Mouse (Mus musculus): Measurements from ENCODE around the gene Zpr1. TPM values are rescaled to one million over a fixed set of nuclear protein-coding genes. Genes with fewer than 3 reads are reported as not detected.

Zpr1 gene
- polyA plus RNA-seq, 1 experiment from 2014 or later, result 60.3 TPM

DNA sequence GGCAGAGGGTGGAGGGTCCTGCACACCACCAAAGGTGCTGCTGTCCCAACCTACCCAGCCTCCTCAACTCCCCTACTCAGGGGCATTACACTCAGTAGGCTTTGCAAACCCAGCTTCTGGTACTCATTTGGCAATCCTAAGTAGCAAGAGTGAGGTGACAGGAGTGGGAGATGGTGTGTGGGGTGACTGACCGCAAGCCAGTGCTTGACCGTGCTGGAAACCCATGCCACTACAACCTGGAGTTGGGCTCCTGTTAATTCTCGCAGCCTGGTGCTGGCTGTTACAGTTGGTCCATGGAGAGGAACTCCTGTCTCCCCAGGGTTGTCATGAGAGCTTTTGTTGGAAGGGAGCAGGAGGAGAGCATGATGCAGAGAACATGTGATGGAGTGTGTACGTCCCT is 2.1 kb upstream of the Zpr1 start:
- Histone ChIP-seq H3K4me2 (no peak overlapping the region), H3K36me3 (peaks cover 6% of the 10 kb centered on the region), H3K27ac (replicated peaks) (no peak overlapping the region), H3K4me3 (no peak overlapping the region), H3K4me1 (replicated peaks) (peaks cover 13% of the 10 kb centered on the region), H3K9ac (no peak overlapping the region), H3K9me3 (no peaks in the 10 kb centered on the region), H3K27me3 (peaks cover 13% of the 10 kb centered on the region; the same call in 1 of the 2 replicates)
- 94% methylated on average over 4 of the region's 4 CpGs for WGBS
- no peak for ATAC-seq (ENCODE audit: low FRiP score, low read depth)

GRCm38 (mm10) chr9:46272070-46272469 is 794 bp upstream of the Zpr1 start:
- WGBS, result 90% methylated on average over 9 of the region's 9 CpGs
- H3K4me3 ChIP-seq, result no peak overlapping the region
- no peaks in the 10 kb centered on the region for H3K9me3 ChIP-seq
- no peak for ATAC-seq (ENCODE audit: low FRiP score, low read depth)
- peaks cover 13% of the 10 kb centered on the region for H3K4me1 ChIP-seq (replicated peaks)
- H3K27ac ChIP-seq (replicated peaks), result no peak overlapping the region
- H3K36me3 ChIP-seq, result peaks cover 19% of the 10 kb centered on the region
- peak overlapping the region; percentile 94; the same call in 1 of the 2 replicates for H3K4me2 ChIP-seq
- H3K9ac ChIP-seq, result no peak overlapping the region
- H3K27me3 ChIP-seq, result peaks cover 13% of the 10 kb centered on the region; the same call in 1 of the 2 replicates

DNA sequence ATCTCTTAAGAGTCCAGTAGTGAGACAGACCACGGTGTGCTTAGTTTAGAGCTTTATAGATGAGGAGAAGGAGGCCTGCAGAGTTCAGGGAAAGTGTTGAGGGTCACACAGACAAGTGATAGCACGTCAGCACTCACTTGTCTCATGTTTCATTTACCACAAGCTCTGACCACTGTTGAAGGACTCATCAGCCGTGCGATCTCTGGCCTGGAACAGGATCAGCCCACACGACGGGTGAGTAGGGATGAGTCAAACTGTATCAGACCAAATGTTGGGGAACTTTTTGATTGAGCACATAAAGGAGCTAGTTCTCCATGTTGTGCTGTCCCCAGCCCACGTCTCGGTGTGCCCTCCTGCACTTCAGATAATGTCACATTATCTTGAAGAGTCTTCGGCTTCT is 1.6 kb downstream of the Zpr1 start:
- H3K36me3 ChIP-seq, result peaks cover 38% of the 10 kb centered on the region
- ATAC-seq (ENCODE audit: low FRiP score, low read depth), result no peak
- H3K4me1 ChIP-seq (replicated peaks), result peaks cover 13% of the 10 kb centered on the region
- H3K4me2 ChIP-seq, result no peak overlapping the region
- H3K27ac ChIP-seq (replicated peaks), result no peak overlapping the region
- WGBS, result 95% methylated on average over 9 of the region's 9 CpGs
- H3K27me3 ChIP-seq, result peaks cover 8% of the 10 kb centered on the region; the same call in 1 of the 2 replicates
- H3K9me3 ChIP-seq, result no peaks in the 10 kb centered on the region
- no peak overlapping the region for H3K4me3 ChIP-seq
- no peak overlapping the region for H3K9ac ChIP-seq

DNA sequence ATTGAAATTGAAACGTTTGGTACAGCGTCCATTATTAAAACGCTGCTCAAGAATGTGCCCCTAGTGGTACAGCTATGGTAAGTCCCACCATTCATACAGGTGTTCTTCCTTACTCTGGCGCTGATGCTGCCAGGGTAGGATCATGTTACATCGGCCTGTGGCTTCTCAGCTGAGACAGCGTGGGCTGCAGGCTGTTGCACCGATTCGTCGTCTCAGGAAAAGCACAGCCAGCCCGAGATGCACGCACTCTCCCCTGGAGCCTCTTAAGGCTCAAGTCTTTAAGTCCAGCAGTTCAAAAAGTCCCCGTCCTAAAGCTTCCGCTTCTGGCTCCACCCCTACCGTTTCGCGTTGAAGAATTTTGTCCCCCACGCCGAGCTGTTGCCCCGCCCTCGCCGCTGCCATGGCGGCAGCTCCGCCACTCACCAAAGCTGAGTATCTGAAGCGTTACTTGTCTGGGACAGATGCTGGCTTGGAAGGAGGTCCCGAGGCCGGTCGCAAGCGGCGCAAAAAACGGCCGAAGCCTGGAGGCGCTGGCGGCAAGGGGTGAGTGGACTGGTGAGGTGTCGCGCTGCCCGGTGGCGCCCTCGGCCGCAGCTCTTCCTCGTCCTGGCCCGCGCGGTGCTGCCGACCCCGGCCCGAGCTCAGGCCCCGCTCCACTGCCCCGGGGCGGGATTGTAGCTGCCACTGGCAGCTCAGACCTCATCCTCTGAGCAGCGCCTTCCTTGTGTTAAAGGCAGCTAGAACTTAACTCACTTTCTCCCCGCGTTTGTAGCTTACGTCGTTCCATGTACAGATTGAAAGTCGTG is 10.0 kb downstream of the Zpr1 start, which contains the start of gene Bud13:
Gene Bud13, plus strand, starts transcription at position 378 of the 806 bp plus-strand sequence.
- peak within 1 kb of the TSS; percentile 94 for H3K4me3 ChIP-seq
- under 1% methylated on average over 55 of the region's 55 CpGs for WGBS
- peak within 1 kb of the TSS; percentile 77 for H3K27ac ChIP-seq (replicated peaks)
- no peaks in the 10 kb centered on the region for H3K27me3 ChIP-seq
- peaks cover 18% of the 10 kb centered on the region for H3K4me1 ChIP-seq (replicated peaks)
- ATAC-seq (ENCODE audit: low FRiP score, low read depth), result peak; percentile 93
- H3K9me3 ChIP-seq, result no peaks in the 10 kb centered on the region
- H3K36me3 ChIP-seq, result peaks cover 56% of the 10 kb centered on the region
- H3K4me2 ChIP-seq, result peak within 1 kb of the TSS; percentile 79
- H3K9ac ChIP-seq, result peak within 1 kb of the TSS; percentile 81

DNA sequence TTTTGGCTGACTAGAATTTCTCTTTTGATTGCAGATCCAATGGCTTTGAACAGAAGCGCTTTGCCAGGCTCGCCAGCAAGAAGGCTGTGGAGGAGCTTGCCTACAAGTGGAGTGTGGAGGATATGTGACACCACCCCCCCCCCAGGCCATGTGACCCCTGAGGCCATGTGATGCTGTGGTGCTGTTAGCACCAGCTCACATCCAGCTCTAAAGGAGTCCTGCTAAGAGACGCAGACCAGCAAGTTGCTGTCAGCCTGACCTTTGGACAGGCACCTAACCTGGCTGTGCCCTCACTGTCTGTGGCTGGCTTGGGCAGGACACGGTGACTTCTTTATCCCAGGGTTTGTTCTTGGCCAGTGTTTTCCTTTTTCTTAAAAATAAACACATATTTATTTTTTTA is 25.5 kb downstream of the Zpr1 start:
- 93% methylated on average over 4 of the region's 4 CpGs for WGBS
- no peaks in the 10 kb centered on the region for H3K27me3 ChIP-seq
- no peaks in the 10 kb centered on the region for H3K4me1 ChIP-seq (replicated peaks)
- no peaks in the 10 kb centered on the region for H3K9me3 ChIP-seq
- peaks cover 39% of the 10 kb centered on the region for H3K36me3 ChIP-seq
- no peak overlapping the region for H3K4me3 ChIP-seq
- no peak for ATAC-seq (ENCODE audit: low FRiP score, low read depth)
- no peak overlapping the region for H3K27ac ChIP-seq (replicated peaks)
- no peak overlapping the region for H3K9ac ChIP-seq
- H3K4me2 ChIP-seq, result no peak overlapping the region

DNA sequence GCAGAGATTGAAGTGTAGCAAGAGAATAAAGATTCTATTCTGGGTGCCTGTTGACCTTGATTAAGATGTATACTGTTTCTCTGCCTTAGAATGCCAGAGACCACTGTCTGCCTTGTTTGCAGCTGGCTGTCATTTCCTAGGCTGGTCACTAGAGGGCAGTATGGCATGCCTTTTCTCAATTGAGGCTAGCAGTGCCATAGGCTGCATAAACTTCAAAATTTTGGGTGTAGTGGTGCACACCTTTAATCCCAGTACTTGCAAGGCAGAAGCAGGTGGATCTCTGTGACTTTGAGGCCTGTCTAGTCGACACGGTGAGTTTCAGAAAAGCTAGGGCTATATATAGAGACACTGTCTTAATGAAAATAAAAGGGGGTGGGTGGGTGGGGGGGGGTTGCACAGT is 29.3 kb downstream of the Zpr1 start:
- Histone ChIP-seq H3K4me2 (no peak overlapping the region), H3K9me3 (no peaks in the 10 kb centered on the region), H3K27me3 (no peaks in the 10 kb centered on the region), H3K9ac (no peak overlapping the region), H3K4me3 (no peak overlapping the region), H3K4me1 (replicated peaks) (no peaks in the 10 kb centered on the region), H3K36me3 (peaks cover 15% of the 10 kb centered on the region), H3K27ac (replicated peaks) (no peak overlapping the region)
- WGBS, result 7% methylated on average over 2 of the region's 2 CpGs
- peak; percentile 69; the same call in 1 of the 2 replicates for ATAC-seq (ENCODE audit: low FRiP score, low read depth)

GRCm38 (mm10) chr9:46309121-46309520 is 36.3 kb downstream of the Zpr1 start:
- Histone ChIP-seq H3K27ac (replicated peaks) (no peak overlapping the region), H3K36me3 (no peaks in the 10 kb centered on the region), H3K27me3 (0 out of 2 replicates have a peak, but pooled peaks cover 5% of the 10 kb centered on the region), H3K9me3 (no peaks in the 10 kb centered on the region), H3K4me3 (no peak overlapping the region), H3K9ac (no peak overlapping the region), H3K4me1 (replicated peaks) (0 out of 2 replicates have a peak, but pooled peaks cover 2% of the 10 kb centered on the region), H3K4me2 (no peak overlapping the region)
- 17% methylated on average over 7 of the region's 7 CpGs for WGBS
- ATAC-seq (ENCODE audit: low FRiP score, low read depth), result no peak

DNA sequence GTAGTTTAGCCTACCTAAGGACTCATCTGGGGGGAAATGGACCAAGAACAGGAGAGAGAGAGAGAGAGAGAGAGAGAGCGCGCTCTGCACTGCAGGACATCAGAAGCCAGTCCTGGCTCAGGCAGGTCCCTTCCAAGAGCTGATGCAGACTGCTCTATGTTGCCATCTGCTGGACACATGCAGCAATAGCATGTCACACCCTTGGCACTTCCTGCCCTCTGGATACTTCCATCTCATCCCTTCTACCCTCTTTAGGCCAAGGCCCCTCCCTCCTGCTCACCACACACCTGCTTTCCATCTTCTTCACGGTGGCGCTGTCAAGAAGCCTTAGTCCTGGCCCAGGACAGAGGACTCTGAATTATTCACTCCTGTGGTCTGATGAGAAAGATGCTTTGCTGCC is 41.6 kb downstream of the Zpr1 start:
- Histone ChIP-seq H3K27me3 (0 out of 2 replicates have a peak, but pooled peaks cover 2% of the 10 kb centered on the region), H3K27ac (replicated peaks) (no peak overlapping the region), H3K4me3 (no peak overlapping the region), H3K9me3 (no peaks in the 10 kb centered on the region), H3K4me2 (no peak overlapping the region), H3K9ac (no peak overlapping the region), H3K36me3 (no peaks in the 10 kb centered on the region), H3K4me1 (replicated peaks) (peaks cover 28% of the 10 kb centered on the region)
- ATAC-seq (ENCODE audit: low FRiP score, low read depth), result peak; percentile 62; the same call in 1 of the 2 replicates
- 5% methylated on average over 4 of the region's 4 CpGs for WGBS

GRCm38 (mm10) chr9:46314921-46315320 is 42.1 kb downstream of the Zpr1 start:
- 45% methylated on average over 2 of the region's 2 CpGs for WGBS
- no peak overlapping the region for H3K4me3 ChIP-seq
- H3K27ac ChIP-seq (replicated peaks), result no peak overlapping the region
- no peaks in the 10 kb centered on the region for H3K36me3 ChIP-seq
- H3K4me2 ChIP-seq, result no peak overlapping the region
- H3K9me3 ChIP-seq, result no peaks in the 10 kb centered on the region
- peaks cover 28% of the 10 kb centered on the region for H3K4me1 ChIP-seq (replicated peaks)
- 0 out of 2 replicates have a peak, but pooled peaks cover 2% of the 10 kb centered on the region for H3K27me3 ChIP-seq
- H3K9ac ChIP-seq, result no peak overlapping the region
- ATAC-seq (ENCODE audit: low FRiP score, low read depth), result 0 out of 2 replicates have a peak, but pooled peaks have one; percentile 3

DNA sequence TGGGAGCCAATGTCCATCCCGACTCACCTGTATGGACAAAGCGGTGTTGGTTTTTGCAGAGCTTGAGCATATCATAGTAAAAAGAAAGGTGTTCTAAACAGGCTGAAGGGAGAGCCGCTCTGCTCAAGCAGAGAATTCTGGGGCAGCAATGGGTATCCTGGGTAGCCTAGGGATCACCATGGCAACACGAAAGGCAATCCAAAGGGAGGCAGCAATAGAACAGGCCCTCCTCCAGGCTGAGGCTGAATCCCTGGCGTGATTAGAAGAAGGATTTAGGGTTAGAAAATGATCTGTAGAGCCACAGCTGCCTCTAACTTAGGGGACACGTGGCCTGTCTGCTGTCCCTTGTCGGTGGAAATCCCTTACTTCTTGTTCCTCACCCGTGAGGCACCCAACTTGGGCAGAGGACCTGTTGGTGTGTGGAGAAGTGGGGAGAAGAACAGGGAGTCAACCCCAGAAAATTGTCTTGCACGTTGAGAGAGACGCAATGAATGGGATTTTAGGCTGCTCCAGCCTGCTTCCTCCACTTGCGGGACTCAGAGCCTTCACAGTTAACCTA is 43.0 kb downstream of the Zpr1 start:
- Histone ChIP-seq H3K4me1 (replicated peaks) (peaks cover 28% of the 10 kb centered on the region), H3K9me3 (no peaks in the 10 kb centered on the region), H3K27me3 (0 out of 2 replicates have a peak, but pooled peaks cover 2% of the 10 kb centered on the region), H3K27ac (replicated peaks) (peak overlapping the region; percentile 30; the same call in 1 of the 2 replicates), H3K4me2 (0 out of 2 replicates have a peak overlapping the region, but pooled peaks have one; percentile 6), H3K36me3 (no peaks in the 10 kb centered on the region), H3K4me3 (no peak overlapping the region), H3K9ac (no peak overlapping the region)
- ATAC-seq (ENCODE audit: low FRiP score, low read depth), result peak; percentile 50; the same call in 1 of the 2 replicates
- 26% methylated on average over 11 of the region's 11 CpGs for WGBS

- Histone ChIP-seq H3K36me3 (no peaks in the 10 kb centered on the region), H3K9me3 (no peaks in the 10 kb centered on the region), H3K27me3 (0 out of 2 replicates have a peak, but pooled peaks cover 2% of the 10 kb centered on the region), H3K4me3 (no peak overlapping the region), H3K4me1 (replicated peaks) (peaks cover 28% of the 10 kb centered on the region), H3K27ac (replicated peaks) (peak overlapping the region; percentile 30; the same call in 1 of the 2 replicates), H3K9ac (no peak overlapping the region), H3K4me2 (no peak overlapping the region)
- 13% methylated on average over 5 of the region's 5 CpGs for WGBS
- 0 out of 2 replicates have a peak, but pooled peaks have one; percentile 42 for ATAC-seq (ENCODE audit: low FRiP score, low read depth)
These were observed 43.5 kb downstream of the Zpr1 start for GRCm38 (mm10) chr9:46316388-46316787.

DNA sequence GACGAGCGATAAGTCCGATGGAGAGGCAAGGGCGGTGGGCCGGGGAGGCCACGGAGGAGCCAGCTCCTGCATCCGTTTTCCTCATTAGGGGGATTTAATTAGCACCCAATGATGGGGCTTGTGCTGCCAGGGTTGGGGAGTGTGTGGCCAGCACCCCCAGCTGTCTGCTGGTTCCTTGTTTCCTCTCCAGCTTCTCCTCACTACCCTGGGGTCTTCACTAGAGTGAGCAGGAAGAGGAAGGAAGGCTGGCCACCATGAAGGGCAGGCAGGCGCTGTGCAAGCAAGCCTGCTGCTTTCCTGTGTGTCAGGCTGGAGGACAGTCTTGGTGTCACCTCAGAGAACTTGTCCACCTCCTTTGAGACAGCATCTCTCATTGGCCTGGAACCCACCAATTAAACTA is 44.0 kb downstream of the Zpr1 start:
- 0 out of 2 replicates have a peak, but pooled peaks have one; percentile 46 for ATAC-seq (ENCODE audit: low FRiP score, low read depth)
- 32% methylated on average over 8 of the region's 8 CpGs for WGBS
- H3K4me3 ChIP-seq, result no peak overlapping the region
- no peak overlapping the region for H3K4me2 ChIP-seq
- H3K27me3 ChIP-seq, result 0 out of 2 replicates have a peak, but pooled peaks cover 2% of the 10 kb centered on the region
- H3K4me1 ChIP-seq (replicated peaks), result peaks cover 28% of the 10 kb centered on the region
- H3K36me3 ChIP-seq, result no peaks in the 10 kb centered on the region
- H3K27ac ChIP-seq (replicated peaks), result 0 out of 2 replicates have a peak overlapping the region, but pooled peaks have one; percentile 20
- H3K9ac ChIP-seq, result no peak overlapping the region
- H3K9me3 ChIP-seq, result no peaks in the 10 kb centered on the region

All from hindbrain, embryonic 15.5 days (tissue).